ENCODE assay signal across 8 mouse cellular contexts in genomic region chr16:34192959-34193842, GRCm38 (mm10).
DNase-seq lines count a peak whose midpoint lies in the region; ATAC-seq and TF ChIP-seq lines count a peak whose summit lies in the region.

No protein-coding gene starts in this region.

- no peaks in the 10 kb centered on the region for H3K27me3 ChIP-seq in heart, embryonic 10.5 days (ENCODE audit: insufficient read depth, poor library complexity, severe bottlenecking)
- H3K27me3 ChIP-seq in lung, embryonic 16.5 days (ENCODE audit: control insufficient read depth, insufficient read depth, low read depth, low read length), result no peaks in the 10 kb centered on the region
- H3K27me3 ChIP-seq in stomach, postnatal 0 days (ENCODE audit: control insufficient read depth, insufficient read depth, low read length), result no peaks in the 10 kb centered on the region

- peaks cover 6% of the 10 kb centered on the region; the same call in 1 of the 2 replicates for H3K36me3 ChIP-seq in heart, embryonic 10.5 days
- H3K36me3 ChIP-seq in lung, embryonic 16.5 days (ENCODE audit: control insufficient read depth, insufficient read depth, low read length), result no peaks in the 10 kb centered on the region
- H3K36me3 ChIP-seq in stomach, postnatal 0 days (ENCODE audit: control insufficient read depth, insufficient read depth, low read length), result 0 out of 2 replicates have a peak, but pooled peaks cover 4% of the 10 kb centered on the region

- no peak overlapping the region for H3K4me3 ChIP-seq in heart, embryonic 10.5 days
- no peak overlapping the region for H3K4me3 ChIP-seq in lung, embryonic 16.5 days (ENCODE audit: low read length)
- no peak overlapping the region for H3K4me3 ChIP-seq in stomach, postnatal 0 days (ENCODE audit: low read depth, low read length)

- 0 out of 2 replicates have a peak, but pooled peaks cover 3% of the 10 kb centered on the region for H3K4me1 ChIP-seq in heart, embryonic 10.5 days
- H3K4me1 ChIP-seq in lung, embryonic 16.5 days (replicated peaks; ENCODE audit: control insufficient read depth, insufficient read depth, low read length), result no peaks in the 10 kb centered on the region
- H3K4me1 ChIP-seq in stomach, postnatal 0 days (replicated peaks; ENCODE audit: control insufficient read depth, insufficient read depth), result no peaks in the 10 kb centered on the region

- TF ChIP-seq EP300 in stomach, postnatal 0 days (optimal IDR thresholded peaks at IDR 0.05), result no peak

- DNase-seq in CD4-positive, CD25-positive, alpha-beta regulatory T cell, adult 2 months (ENCODE audit: low read depth, low spot score), result peak; percentile 25
- DNase-seq in right cerebral cortex, postnatal 25 days, result peak; percentile 3
- DNase-seq in right cerebral cortex, postnatal 36 days (ENCODE audit: low spot score in 2 of 2), result no peak
- peak; percentile 26 for DNase-seq in cerebellum, adult 9-11 months
- DNase-seq in heart, embryonic 10.5 days (ENCODE audit: low spot score), result peak; percentile 73
- peak; percentile 59 for DNase-seq in stomach, postnatal 0 days (ENCODE audit: low spot score)

- H3K9me3 ChIP-seq in heart, embryonic 10.5 days, result no peaks in the 10 kb centered on the region
- no peaks in the 10 kb centered on the region for H3K9me3 ChIP-seq in lung, embryonic 16.5 days (ENCODE audit: control insufficient read depth, low read length)
- H3K9me3 ChIP-seq in stomach, postnatal 0 days (ENCODE audit: control insufficient read depth, low read length), result no peaks in the 10 kb centered on the region

- no peak overlapping the region for H3K27ac ChIP-seq in heart, embryonic 10.5 days
- no peak overlapping the region for H3K27ac ChIP-seq in lung, embryonic 16.5 days (ENCODE audit: low read length)
- H3K27ac ChIP-seq in stomach, postnatal 0 days (replicated peaks), result no peak overlapping the region

- TF ChIP-seq CTCF in stomach, postnatal 0 days (IDR thresholded peaks at IDR 0.05; ENCODE audit: low read depth), result peak; percentile 95

- WGBS in heart, embryonic 10.5 days, result 46% methylated on average over 10 of the region's 10 CpGs
- WGBS in lung, embryonic 16.5 days, result 45% methylated on average over 10 of the region's 10 CpGs
- WGBS in stomach, postnatal 0 days, result 48% methylated on average over 10 of the region's 10 CpGs

- no peak for ATAC-seq in CD4-positive, CD25-positive, alpha-beta regulatory T cell, adult 4 months
- 0 out of 2 replicates have a peak, but pooled peaks have one; percentile 28 for ATAC-seq in lung, embryonic 16.5 days (ENCODE audit: low read depth)
- no peak for ATAC-seq in stomach, postnatal 0 days (ENCODE audit: low FRiP score, low TSS enrichment)

- no peak overlapping the region for H3K9ac ChIP-seq in lung, embryonic 16.5 days (ENCODE audit: low read length)
- no peak overlapping the region for H3K9ac ChIP-seq in stomach, postnatal 0 days (ENCODE audit: low read length)

- no peak overlapping the region for H3K4me2 ChIP-seq in lung, embryonic 16.5 days (ENCODE audit: low read depth, low read length)
- peak overlapping the region; percentile 17; the same call in 1 of the 2 replicates for H3K4me2 ChIP-seq in stomach, postnatal 0 days (replicated peaks; ENCODE audit: low read depth)

Comparison
In these comparisons a context has a peak if more than half of its experiments do, and no peak if none do; other contexts are left out.
1. DNase-seq: peak in CD4-positive, CD25-positive, alpha-beta regulatory T cell, adult 2 months (single experiment), right cerebral cortex, postnatal 25 days (single experiment), cerebellum, adult 9-11 months (single experiment), heart, embryonic 10.5 days (single experiment) and stomach, postnatal 0 days (single experiment); none in right cerebral cortex, postnatal 36 days (0 of 2).